Mouse (Mus musculus): Measurements from ENCODE around the gene Kank4. TPM values are rescaled to one million over a fixed set of nuclear protein-coding genes. Genes with fewer than 3 reads are reported as not detected.
"Not testable (repeated sequence)": the region's sequence is repeated elsewhere in the genome, so short reads cannot be mapped to it uniquely, and the experiment has no call there.

The Kank4 gene
- polyA plus RNA-seq, 1 experiment from 2014 or later, result 0.36 TPM

- H3K27ac ChIP-seq (ENCODE audit: low read depth, low read length), result no peak overlapping the region
- DNase-seq (ENCODE audit: low spot score) (peak; percentile 70), ATAC-seq (no peak)
- H3K9me3 ChIP-seq (replicated peaks; ENCODE audit: control insufficient read depth, low read length), result no peaks in the 10 kb centered on the region
- no peaks in the 10 kb centered on the region for H3K4me1 ChIP-seq (ENCODE audit: control insufficient read depth, insufficient read depth, low read length)
- no peaks in the 10 kb centered on the region for H3K27me3 ChIP-seq (replicated peaks; ENCODE audit: control insufficient read depth, insufficient read depth, low read length)
- 41% methylated on average over 2 of the region's 2 CpGs for WGBS
- H3K4me2 ChIP-seq (ENCODE audit: low read length), result no peak overlapping the region
- H3K4me3 ChIP-seq (ENCODE audit: low read depth, low read length), result no peak overlapping the region
- H3K36me3 ChIP-seq (ENCODE audit: control insufficient read depth, insufficient read depth, low read length), result no peaks in the 10 kb centered on the region
- no peak overlapping the region for H3K9ac ChIP-seq (ENCODE audit: low read length)
These were observed 77.6 kb downstream of the Kank4 start for GRCm38 (mm10) chr4:98739753-98740152.

GRCm38 (mm10) chr4:98733660-98734059 lies 83.7 kb downstream of the Kank4 start:
- WGBS, result 98% methylated on average over 16 of the region's 16 CpGs
- Histone ChIP-seq H3K9me3 (replicated peaks; ENCODE audit: control insufficient read depth, low read length) (no peaks in the 10 kb centered on the region), H3K36me3 (ENCODE audit: control insufficient read depth, insufficient read depth, low read length) (no peaks in the 10 kb centered on the region), H3K4me2 (ENCODE audit: low read length) (no peak overlapping the region), H3K27ac (ENCODE audit: low read depth, low read length) (no peak overlapping the region), H3K4me3 (ENCODE audit: low read depth, low read length) (no peak overlapping the region), H3K9ac (ENCODE audit: low read length) (no peak overlapping the region), H3K27me3 (replicated peaks; ENCODE audit: control insufficient read depth, insufficient read depth, low read length) (peaks cover 4% of the 10 kb centered on the region), H3K4me1 (ENCODE audit: control insufficient read depth, insufficient read depth, low read length) (no peaks in the 10 kb centered on the region)
- ATAC-seq (no peak), DNase-seq (ENCODE audit: low spot score) (no peak)

GRCm38 (mm10) chr4:98728716-98729115 lies 88.6 kb downstream of the Kank4 start:
- ATAC-seq, result no peak
- H3K4me1 ChIP-seq (ENCODE audit: control insufficient read depth, insufficient read depth, low read length), result peaks cover 9% of the 10 kb centered on the region; the same call in 1 of the 2 replicates
- WGBS, result 68% methylated on average over 7 of the region's 7 CpGs

GRCm38 (mm10) chr4:98727959-98728347 lies 89.4 kb downstream of the Kank4 start:
- DNase-seq (ENCODE audit: low spot score) (no peak), ATAC-seq (no peak)
- Histone ChIP-seq H3K4me2 (ENCODE audit: low read length) (peak overlapping the region; percentile 18), H3K9me3 (replicated peaks; ENCODE audit: control insufficient read depth, low read length) (no peaks in the 10 kb centered on the region), H3K4me3 (ENCODE audit: low read depth, low read length) (no peak overlapping the region), H3K4me1 (ENCODE audit: control insufficient read depth, insufficient read depth, low read length) (peaks cover 9% of the 10 kb centered on the region; the same call in 1 of the 2 replicates), H3K36me3 (ENCODE audit: control insufficient read depth, insufficient read depth, low read length) (no peaks in the 10 kb centered on the region), H3K27ac (ENCODE audit: low read depth, low read length) (no peak overlapping the region), H3K27me3 (replicated peaks; ENCODE audit: control insufficient read depth, insufficient read depth, low read length) (peaks cover 33% of the 10 kb centered on the region), H3K9ac (ENCODE audit: low read length) (no peak overlapping the region)
- 2% methylated on average over 10 of the region's 10 CpGs for WGBS

More at GRCm38 (mm10) chr4:98728716-98729115, 88.6 kb downstream of the Kank4 start:
- no peak for DNase-seq (ENCODE audit: low spot score)
- H3K9ac ChIP-seq (ENCODE audit: low read length), result no peak overlapping the region
- no peaks in the 10 kb centered on the region for H3K9me3 ChIP-seq (replicated peaks; ENCODE audit: control insufficient read depth, low read length)
- H3K27ac ChIP-seq (ENCODE audit: low read depth, low read length), result no peak overlapping the region
- H3K27me3 ChIP-seq (replicated peaks; ENCODE audit: control insufficient read depth, insufficient read depth, low read length), result peaks cover 33% of the 10 kb centered on the region
- H3K4me2 ChIP-seq (ENCODE audit: low read length), result no peak overlapping the region
- H3K4me3 ChIP-seq (ENCODE audit: low read depth, low read length), result no peak overlapping the region
- H3K36me3 ChIP-seq (ENCODE audit: control insufficient read depth, insufficient read depth, low read length), result no peaks in the 10 kb centered on the region

GRCm38 (mm10) chr4:98727295-98727958 lies 89.9 kb downstream of the Kank4 start:
- DNase-seq (ENCODE audit: low spot score) (no peak), ATAC-seq (no peak)
- no peak overlapping the region for H3K27ac ChIP-seq (ENCODE audit: low read depth, low read length)
- peaks cover 9% of the 10 kb centered on the region; the same call in 1 of the 2 replicates for H3K4me1 ChIP-seq (ENCODE audit: control insufficient read depth, insufficient read depth, low read length)
- no peaks in the 10 kb centered on the region for H3K9me3 ChIP-seq (replicated peaks; ENCODE audit: control insufficient read depth, low read length)
- peak overlapping the region; percentile 50 for H3K4me2 ChIP-seq (ENCODE audit: low read length)
- 4% methylated on average over 21 of the region's 21 CpGs for WGBS
- peaks cover 33% of the 10 kb centered on the region for H3K27me3 ChIP-seq (replicated peaks; ENCODE audit: control insufficient read depth, insufficient read depth, low read length)
- no peak overlapping the region for H3K9ac ChIP-seq (ENCODE audit: low read length)
- no peaks in the 10 kb centered on the region for H3K36me3 ChIP-seq (ENCODE audit: control insufficient read depth, insufficient read depth, low read length)
- H3K4me3 ChIP-seq (ENCODE audit: low read depth, low read length), result peak overlapping the region; percentile 21

- Histone ChIP-seq H3K9me3 (replicated peaks; ENCODE audit: control insufficient read depth, low read length) (no peaks in the 10 kb centered on the region), H3K9ac (ENCODE audit: low read length) (peak within 1 kb of the TSS; percentile 50), H3K4me3 (ENCODE audit: low read depth, low read length) (peak within 1 kb of the TSS; percentile 21), H3K27me3 (replicated peaks; ENCODE audit: control insufficient read depth, insufficient read depth, low read length) (peaks cover 33% of the 10 kb centered on the region), H3K27ac (ENCODE audit: low read depth, low read length) (no peak within 1 kb of the TSS), H3K4me2 (ENCODE audit: low read length) (peak within 1 kb of the TSS; percentile 50), H3K36me3 (ENCODE audit: control insufficient read depth, insufficient read depth, low read length) (no peaks in the 10 kb centered on the region), H3K4me1 (ENCODE audit: control insufficient read depth, insufficient read depth, low read length) (peaks cover 9% of the 10 kb centered on the region; the same call in 1 of the 2 replicates)
- DNase-seq (ENCODE audit: low spot score) (no peak), ATAC-seq (0 out of 2 replicates have a peak, but pooled peaks have one; percentile 13)
- 5% methylated on average over 29 of the region's 29 CpGs for WGBS
These were observed 90.6 kb downstream of the Kank4 start, which contains the start of gene L1td1 for GRCm38 (mm10) chr4:98726590-98727237. Gene L1td1 (plus strand): TSS chr4:98726734.

GRCm38 (mm10) chr4:98725439-98725838 lies 91.9 kb downstream of the Kank4 start:
- H3K4me2 ChIP-seq (ENCODE audit: low read length), result no peak overlapping the region
- DNase-seq (ENCODE audit: low spot score) (no peak), ATAC-seq (no peak)
- H3K27ac ChIP-seq (ENCODE audit: low read depth, low read length), result no peak overlapping the region
- WGBS, result 41% methylated on average over 4 of the region's 4 CpGs
- H3K36me3 ChIP-seq (ENCODE audit: control insufficient read depth, insufficient read depth, low read length), result no peaks in the 10 kb centered on the region
- peaks cover 9% of the 10 kb centered on the region; the same call in 1 of the 2 replicates for H3K4me1 ChIP-seq (ENCODE audit: control insufficient read depth, insufficient read depth, low read length)
- H3K9ac ChIP-seq (ENCODE audit: low read length), result no peak overlapping the region
- H3K27me3 ChIP-seq (replicated peaks; ENCODE audit: control insufficient read depth, insufficient read depth, low read length), result peaks cover 33% of the 10 kb centered on the region
- no peaks in the 10 kb centered on the region for H3K9me3 ChIP-seq (replicated peaks; ENCODE audit: control insufficient read depth, low read length)
- H3K4me3 ChIP-seq (ENCODE audit: low read depth, low read length), result no peak overlapping the region

- H3K36me3 ChIP-seq (ENCODE audit: control insufficient read depth, insufficient read depth, low read length); DNase-seq (ENCODE audit: low spot score); H3K9me3 ChIP-seq (replicated peaks; ENCODE audit: control insufficient read depth, low read length); H3K4me2 ChIP-seq (ENCODE audit: low read length); ATAC-seq; H3K4me1 ChIP-seq (ENCODE audit: control insufficient read depth, insufficient read depth, low read length); H3K27ac ChIP-seq (ENCODE audit: low read depth, low read length); H3K4me3 ChIP-seq (ENCODE audit: low read depth, low read length); H3K9ac ChIP-seq (ENCODE audit: low read length): not testable (repeated sequence)
- H3K27me3 ChIP-seq (replicated peaks; ENCODE audit: control insufficient read depth, insufficient read depth, low read length), result peaks cover 33% of the 10 kb centered on the region
- WGBS, result 86% methylated on average over 1 of the region's 1 CpGs
These were observed 92.7 kb downstream of the Kank4 start for GRCm38 (mm10) chr4:98724682-98725081.

- Histone ChIP-seq H3K4me3 (ENCODE audit: low read depth, low read length) (no peak overlapping the region), H3K36me3 (ENCODE audit: control insufficient read depth, insufficient read depth, low read length) (no peaks in the 10 kb centered on the region), H3K9me3 (replicated peaks; ENCODE audit: control insufficient read depth, low read length) (no peaks in the 10 kb centered on the region), H3K4me1 (ENCODE audit: control insufficient read depth, insufficient read depth, low read length) (peaks cover 4% of the 10 kb centered on the region; the same call in 1 of the 2 replicates), H3K9ac (ENCODE audit: low read length) (no peak overlapping the region), H3K27ac (ENCODE audit: low read depth, low read length) (no peak overlapping the region), H3K4me2 (ENCODE audit: low read length) (no peak overlapping the region), H3K27me3 (replicated peaks; ENCODE audit: control insufficient read depth, insufficient read depth, low read length) (peaks cover 17% of the 10 kb centered on the region)
- ATAC-seq (peak; percentile 8; the same call in 1 of the 2 replicates), DNase-seq (ENCODE audit: low spot score) (peak; percentile 82)
- 12% methylated on average over 8 of the region's 8 CpGs for WGBS
These were observed 94.9 kb downstream of the Kank4 start for GRCm38 (mm10) chr4:98722454-98722853.

All from forebrain, embryonic 14.5 days (tissue).